29 mouse cellular contexts compared by ENCODE assay signal in the genomic region with DNA sequence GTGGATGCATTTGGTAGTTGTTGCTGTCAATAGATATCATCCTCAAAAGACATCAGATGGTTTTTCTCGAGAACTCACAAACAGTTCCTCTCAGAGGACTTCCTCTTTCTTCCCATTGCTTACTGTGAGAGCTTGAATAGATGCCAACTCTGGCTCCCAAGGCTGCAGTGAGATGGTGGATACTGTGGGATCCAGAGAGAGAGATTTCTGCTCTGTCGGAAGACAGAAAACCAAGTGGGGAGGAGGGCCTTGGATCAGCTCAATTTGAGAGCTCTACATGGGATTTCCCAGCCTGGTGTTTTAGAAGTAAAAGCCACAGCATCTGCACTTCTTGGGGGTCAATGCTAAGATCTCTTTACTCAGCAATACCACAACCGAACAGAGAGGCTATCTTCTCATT. TPM values are rescaled to one million over a fixed set of nuclear protein-coding genes. Genes with fewer than 3 reads are reported as not detected.
DNase-seq lines count a peak whose midpoint lies in the region; ATAC-seq and TF ChIP-seq lines count a peak whose summit lies in the region.
"Had no signal": no experiment of that assay in that cellular context is flagged by ENCODE, and none has a peak within 500 bp of the region (broad histone marks: within the 10 kb centered on the region; RNA-seq: fewer than 3 reads in every experiment).

No protein-coding gene starts in this region.

- H3K79me2 ChIP-seq in MEL (ENCODE audit: control insufficient read depth, insufficient read depth, low read length, poor library complexity) = no peaks in the 10 kb centered on the region

- H3K4me1 ChIP-seq in heart, embryonic 11.5 days (ENCODE audit: control insufficient read depth, insufficient read depth, low read length) = no peaks in the 10 kb centered on the region
- no peaks in the 10 kb centered on the region for H3K4me1 ChIP-seq in lung, postnatal 0 days (ENCODE audit: insufficient read depth, low read depth, low read length)
- H3K4me1 ChIP-seq in MEL (ENCODE audit: control insufficient read depth in 1 of 2, insufficient read depth in 2 of 2, low read length in 2 of 2) = no peaks in the 10 kb centered on the region
- H3K4me1 ChIP-seq: embryonic facial prominence, embryonic 15.5 days had no signal

- TF ChIP-seq EP300 in lung, postnatal 0 days (IDR thresholded peaks at IDR 0.05) = no peak
- TF ChIP-seq EP300 in MEL (IDR thresholded peaks at IDR 0.05; ENCODE audit: low read depth in 1 of 2, low read length in 2 of 2) = no peak

- TF ChIP-seq RAD21 in MEL (IDR thresholded peaks at IDR 0.05; ENCODE audit: low read depth, low read length) = no peak

- 61% methylated on average over 3 of the region's 3 CpGs for WGBS in heart, embryonic 11.5 days (ENCODE audit: insufficient replicate concordance)
- 60% methylated on average over 3 of the region's 3 CpGs for WGBS in lung, postnatal 0 days

- TF ChIP-seq POLR2A in MEL (IDR thresholded peaks at IDR 0.05; ENCODE audit: control insufficient read depth in 1 of 2, insufficient read depth in 1 of 2, low read depth in 1 of 2, low read length in 2 of 2, poor library complexity in 1 of 2) = no peak

- no peaks in the 10 kb centered on the region for H3K27me3 ChIP-seq in heart, embryonic 11.5 days (ENCODE audit: control insufficient read depth, insufficient read depth, low read length)
- no peaks in the 10 kb centered on the region for H3K27me3 ChIP-seq in lung, postnatal 0 days (replicated peaks; ENCODE audit: insufficient read depth, low read length)
- H3K27me3 ChIP-seq in MEL (ENCODE audit: control insufficient read depth in 1 of 2, insufficient read depth in 2 of 2, low read length in 2 of 2) = no peaks in the 10 kb centered on the region
- H3K27me3 ChIP-seq: CH12.LX; embryonic facial prominence, embryonic 15.5 days had no signal

- peak; percentile 2 to 5 for DNase-seq in heart, adult 18-20 months
- DNase-seq in heart, postnatal 4 days = peak; percentile 6
- DNase-seq in heart, adult 8-10 months (ENCODE audit: low spot score) = no peak
- DNase-seq in lung, postnatal 0 days (ENCODE audit: low spot score) = peak; percentile 7
- no peak for DNase-seq in lung, adult 18-20 months
- peak; percentile 8 for DNase-seq in MEL (ENCODE audit: low read depth, low spot score)
- no peak for DNase-seq in adrenal gland, postnatal 25 days
- DNase-seq: adrenal gland, adult 2 months; adrenal gland, postnatal 14 days; B cell, adult 2 months; cerebellum, adult 11-12 months; cerebellum, adult 8-10 months; cerebellum, postnatal 10 days; cerebellum, postnatal 36 days; embryo, embryonic 11 days; forebrain, postnatal 0 days; gastrocnemius, adult 2 months; gastrocnemius, postnatal 14 days; heart, adult 2 months; heart, postnatal 36 days had no signal

- no peaks in the 10 kb centered on the region for H3K9me3 ChIP-seq in heart, embryonic 11.5 days (replicated peaks; ENCODE audit: control insufficient read depth, low read length)
- no peaks in the 10 kb centered on the region for H3K9me3 ChIP-seq in lung, postnatal 0 days (ENCODE audit: low read length)
- no peaks in the 10 kb centered on the region for H3K9me3 ChIP-seq in MEL (replicated peaks; ENCODE audit: insufficient read depth, low read length)
- H3K9me3 ChIP-seq: embryonic facial prominence, embryonic 15.5 days had no signal

- H3K4me2 ChIP-seq in heart, embryonic 11.5 days = no peak overlapping the region
- H3K4me2 ChIP-seq in lung, postnatal 0 days (replicated peaks; ENCODE audit: low read depth, low read length) = no peak overlapping the region
- H3K4me2 ChIP-seq: embryonic facial prominence, embryonic 15.5 days; hindbrain, embryonic 14.5 days had no signal

- H3K36me3 ChIP-seq in heart, embryonic 11.5 days (ENCODE audit: control insufficient read depth, insufficient read depth, low read length) = no peaks in the 10 kb centered on the region
- H3K36me3 ChIP-seq in lung, postnatal 0 days (ENCODE audit: insufficient read depth, low read length) = no peaks in the 10 kb centered on the region
- no peaks in the 10 kb centered on the region for H3K36me3 ChIP-seq in MEL (ENCODE audit: control insufficient read depth in 1 of 2, insufficient read depth in 2 of 2, low read length in 2 of 2)
- H3K36me3 ChIP-seq: embryonic facial prominence, embryonic 15.5 days; G1E had no signal

- H3K4me3 ChIP-seq in heart, embryonic 11.5 days (ENCODE audit: low read depth, low read length) = no peak overlapping the region
- no peak overlapping the region for H3K4me3 ChIP-seq in lung, postnatal 0 days (ENCODE audit: low read depth, low read length)
- no peak overlapping the region for H3K4me3 ChIP-seq in MEL (ENCODE audit: control insufficient read depth in 1 of 2, insufficient read depth in 1 of 2, low read depth in 2 of 2, low read length in 2 of 2)
- H3K4me3 ChIP-seq: embryonic facial prominence, embryonic 15.5 days; gastrocnemius, adult 2 months; heart, adult 2 months had no signal

- no peak for ATAC-seq in heart, embryonic 11.5 days (replicated peaks; ENCODE audit: insufficient number of reproducible peaks, low FRiP score, low TSS enrichment)
- ATAC-seq in lung, postnatal 0 days = no peak
- ATAC-seq: forebrain, embryonic 14.5 days; forebrain, postnatal 0 days; hindbrain, postnatal 0 days; inflammation-experienced regulatory T-cells, adult 6 months; intestine, embryonic 16.5 days had no signal

- H3K27ac ChIP-seq in heart, embryonic 11.5 days (ENCODE audit: low read depth, low read length) = no peak overlapping the region
- H3K27ac ChIP-seq in lung, postnatal 0 days (ENCODE audit: low read length) = no peak overlapping the region
- no peak overlapping the region for H3K27ac ChIP-seq in MEL (ENCODE audit: control insufficient read depth, low read depth, low read length)
- H3K27ac ChIP-seq: embryonic facial prominence, embryonic 15.5 days; gastrocnemius, adult 2 months; heart, adult 2 months; hindbrain, embryonic 14.5 days; hindbrain, postnatal 0 days had no signal

- TF ChIP-seq CTCF in lung, postnatal 0 days (IDR thresholded peaks at IDR 0.05) = no peak
- no peak for TF ChIP-seq CTCF in MEL (IDR thresholded peaks at IDR 0.05 in 2 of 3, conservative IDR thresholded peaks at IDR 0.05 in 1 of 3; ENCODE audit: control insufficient read depth in 1 of 3, insufficient read depth in 1 of 3, low read depth in 2 of 3, low read length in 3 of 3, poor library complexity in 1 of 3, severe bottlenecking in 1 of 3)

- H3K9ac ChIP-seq in heart, embryonic 11.5 days (ENCODE audit: low read depth, low read length) = no peak overlapping the region
- H3K9ac ChIP-seq in lung, postnatal 0 days (replicated peaks; ENCODE audit: low read depth) = no peak overlapping the region
- no peak overlapping the region for H3K9ac ChIP-seq in MEL (ENCODE audit: control insufficient read depth, low read depth, low read length, poor library complexity, severe bottlenecking)
- H3K9ac ChIP-seq: embryonic facial prominence, embryonic 15.5 days; forebrain, postnatal 0 days; hindbrain, embryonic 14.5 days had no signal

TF ChIP-seq in MEL, 35 proteins besides CTCF, POLR2A, EP300 and RAD21:
- TF ChIP-seq MAFK (IDR thresholded peaks at IDR 0.05; ENCODE audit: borderline replicate concordance, low read depth, low read length) (no peak), POLR2AphosphoS2 (IDR thresholded peaks at IDR 0.05; ENCODE audit: low read length) (no peak), TAL1 (IDR thresholded peaks at IDR 0.05; ENCODE audit: low read length) (no peak), MAZ (IDR thresholded peaks at IDR 0.05; ENCODE audit: low read depth, low read length) (no peak), USF2 (IDR thresholded peaks at IDR 0.05; ENCODE audit: borderline replicate concordance in 1 of 2, insufficient read depth in 1 of 2, low read depth in 1 of 2, low read length in 2 of 2) (no peak), MYB (IDR thresholded peaks at IDR 0.05; ENCODE audit: low read depth, low read length) (no peak), KAT2A (conservative IDR thresholded peaks at IDR 0.05; ENCODE audit: low read depth, low read length) (no peak)

RNA-seq across cellular contexts. Expression of a gene that starts 26.7 kb away (rescaled TPM):
- total RNA-seq in heart, adult 18-20 months (2021) = 10 to 100 TPM; 15.0 to 16.2 TPM
- 118 and 139 TPM in 2 replicates for polyA plus RNA-seq in heart, embryonic 11.5 days (2014; fragmentation: Nextera tagmentation; extraction: Ambion mirVana)
- total RNA-seq in heart, postnatal 4 days (2021) = 10 to 100 TPM; 55.1 to 58.5 TPM
- total RNA-seq in heart, adult 8-10 months (2022) = 10 to 100 TPM; 13.7 to 19.4 (median 14.6) TPM
- 10.0 and 14.1 TPM in 2 replicates for polyA plus RNA-seq in lung, postnatal 0 days (2015; fragmentation: Nextera tagmentation; extraction: Ambion mirVana)
- total RNA-seq in MEL (2012; rRNA removed) = not detected in 2 replicates
- not detected for polyA plus RNA-seq in MEL (2012; ENCODE audit: insufficient read depth in 1 of 2, insufficient read length in 2 of 2, low read depth in 1 of 2, low replicate concordance in 2 of 2, missing spikeins in 1 of 2)
- total RNA-seq in adrenal gland, postnatal 25 days (2021) = 12.0 and 16.3 TPM in 2 replicates
- total RNA-seq: CH12.LX had no signal
- polyA plus RNA-seq: G1E had no signal

Comparison
In these comparisons a context has a peak if more than half of its experiments do, and no peak if none do; other contexts are left out.
1. DNase-seq: peak in heart, adult 18-20 months (2 of 2), heart, postnatal 4 days (single experiment), lung, postnatal 0 days (single experiment) and MEL (single experiment); none in heart, adult 8-10 months (single experiment), lung, adult 18-20 months (0 of 2) and adrenal gland, postnatal 25 days (single experiment).
2. RNA of a gene that starts 26.7 kb away (total RNA-seq): 55.1 to 58.5 TPM in heart, postnatal 4 days, 12.0 to 16.3 TPM in adrenal gland, postnatal 25 days, 15.0 to 16.2 TPM in heart, adult 18-20 months and 13.7 to 19.4 TPM in heart, adult 8-10 months; not detected in MEL; every median in the first group is over 10 times any median in the second.